In the genomic region with DNA sequence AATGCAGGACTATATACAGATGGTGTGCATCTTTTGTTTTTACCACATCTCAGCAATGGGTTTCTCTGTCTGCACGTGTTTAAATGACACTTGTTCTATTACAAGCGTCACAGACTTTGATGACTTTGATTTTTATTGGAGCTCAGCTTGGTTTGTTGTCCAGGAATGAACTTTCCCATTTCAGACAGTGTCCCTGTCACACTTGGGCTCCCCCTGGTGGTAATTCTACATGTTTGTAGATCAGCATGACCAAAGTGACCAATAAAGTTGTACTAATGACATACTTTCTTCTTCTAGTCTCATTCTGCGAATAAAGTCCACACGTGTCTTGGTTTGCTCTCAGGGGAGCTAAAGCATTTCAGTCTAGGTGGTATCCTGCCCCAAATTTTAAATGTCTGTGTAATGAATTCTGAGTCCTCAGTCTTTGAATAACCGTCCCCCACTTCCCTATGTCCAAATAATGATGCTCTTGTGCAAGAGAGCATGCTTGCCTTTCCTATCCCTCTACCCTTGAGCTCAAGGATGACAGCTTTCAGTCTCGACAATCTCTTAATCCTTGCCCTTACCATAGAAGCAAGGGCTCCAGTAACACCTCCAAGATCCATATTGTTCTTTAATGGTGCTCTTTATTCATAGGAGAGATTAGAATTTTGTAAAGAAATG, we compare ENCODE assay signal across 10 mouse cellular contexts. TPM values are rescaled to one million over a fixed set of nuclear protein-coding genes. Genes with fewer than 3 reads are reported as not detected.
DNase-seq lines count a peak whose midpoint lies in the region; ATAC-seq and TF ChIP-seq lines count a peak whose summit lies in the region.
"Had no signal": no experiment of that assay in that cellular context is flagged by ENCODE, and none has a peak within 500 bp of the region (broad histone marks: within the 10 kb centered on the region; RNA-seq: fewer than 3 reads in every experiment).

No protein-coding gene starts in this region.

- TF ChIP-seq EP300 in liver, embryonic 14.5 days (IDR thresholded peaks at IDR 0.05; ENCODE audit: low read depth) = no peak

- no peak overlapping the region for H3K4me2 ChIP-seq in forebrain, embryonic 12.5 days
- no peak overlapping the region for H3K4me2 ChIP-seq in midbrain, embryonic 15.5 days
- H3K4me2 ChIP-seq in liver, embryonic 14.5 days (ENCODE audit: low read depth) = no peak overlapping the region
- H3K4me2 ChIP-seq: neural tube, embryonic 13.5 days had no signal

- peak; percentile 66 for TF ChIP-seq CTCF in liver, embryonic 14.5 days (IDR thresholded peaks at IDR 0.05; ENCODE audit: low read depth)

- H3K4me3 ChIP-seq in forebrain, embryonic 10.5 days = no peak overlapping the region
- H3K4me3 ChIP-seq in forebrain, embryonic 12.5 days (replicated peaks) = no peak overlapping the region
- no peak overlapping the region for H3K4me3 ChIP-seq in midbrain, embryonic 10.5 days
- no peak overlapping the region for H3K4me3 ChIP-seq in midbrain, embryonic 15.5 days
- H3K4me3 ChIP-seq in liver, embryonic 14.5 days (ENCODE audit: insufficient read depth in 1 of 2, low read depth in 2 of 2, low read length in 2 of 2) = no peak overlapping the region
- H3K4me3 ChIP-seq: neural tube, embryonic 13.5 days had no signal

- no peaks in the 10 kb centered on the region for H3K27me3 ChIP-seq in forebrain, embryonic 10.5 days (ENCODE audit: poor library complexity, severe bottlenecking)
- no peaks in the 10 kb centered on the region for H3K27me3 ChIP-seq in forebrain, embryonic 12.5 days
- H3K27me3 ChIP-seq in midbrain, embryonic 10.5 days (ENCODE audit: low read depth, poor library complexity, severe bottlenecking) = 0 out of 2 replicates have a peak, but pooled peaks cover 3% of the 10 kb centered on the region
- H3K27me3 ChIP-seq in midbrain, embryonic 15.5 days (replicated peaks) = no peaks in the 10 kb centered on the region
- H3K27me3 ChIP-seq in liver, embryonic 14.5 days (ENCODE audit: control insufficient read depth, insufficient read depth, low read length) = no peaks in the 10 kb centered on the region
- H3K27me3 ChIP-seq in splenic B cell, adult 2 months (ENCODE audit: control insufficient read depth, insufficient read depth, low read length, poor library complexity, severe bottlenecking) = no peaks in the 10 kb centered on the region
- H3K27me3 ChIP-seq: neural tube, embryonic 13.5 days had no signal

- H3K4me1 ChIP-seq in forebrain, embryonic 10.5 days = peaks cover 27% of the 10 kb centered on the region
- H3K4me1 ChIP-seq in forebrain, embryonic 12.5 days = no peaks in the 10 kb centered on the region; the same call in 1 of the 2 replicates
- peaks cover 10% of the 10 kb centered on the region for H3K4me1 ChIP-seq in midbrain, embryonic 10.5 days
- H3K4me1 ChIP-seq in midbrain, embryonic 15.5 days = no peaks in the 10 kb centered on the region
- H3K4me1 ChIP-seq in liver, embryonic 14.5 days (replicated peaks; ENCODE audit: control insufficient read depth in 2 of 2, insufficient read depth in 2 of 2, low read length in 1 of 2) = peaks cover 0 to 9% of the 10 kb centered on the region in 2 experiments; a peak in 2 of 4 replicates
- H3K4me1 ChIP-seq: neural tube, embryonic 13.5 days had no signal

- ATAC-seq in forebrain, embryonic 12.5 days (ENCODE audit: low FRiP score) = no peak
- no peak for ATAC-seq in midbrain, embryonic 15.5 days (replicated peaks)
- no peak for ATAC-seq in liver, embryonic 14.5 days (ENCODE audit: insufficient read depth)

- H3K9ac ChIP-seq in forebrain, embryonic 12.5 days = no peak overlapping the region
- no peak overlapping the region for H3K9ac ChIP-seq in midbrain, embryonic 15.5 days
- no peak overlapping the region for H3K9ac ChIP-seq in liver, embryonic 14.5 days (replicated peaks)
- H3K9ac ChIP-seq: neural tube, embryonic 13.5 days had no signal

- peak; percentile 39 for DNase-seq in forebrain, embryonic 10.5 days (ENCODE audit: extremely low spot score, low spot score)
- peak; percentile 41 for DNase-seq in midbrain, embryonic 10.5 days (ENCODE audit: low spot score)
- DNase-seq in brain, adult 2 months (ENCODE audit: low read depth, low spot score) = peak; percentile 68
- DNase-seq in gastrocnemius, postnatal 14 days = peak; percentile 22
- no peak for DNase-seq in liver, embryonic 14.5 days (ENCODE audit: low read depth in 3 of 3, low spot score in 3 of 3)
- peak; percentile 61 for DNase-seq in splenic B cell, adult 2 months (ENCODE audit: low read depth, low spot score)

- intact Hi-C loops in gastrocnemius, postnatal 14 days (cut with DNase I; ENCODE audit: low total_unique reads) = no loop called here

- H3K36me3 ChIP-seq in forebrain, embryonic 10.5 days (replicated peaks) = no peaks in the 10 kb centered on the region
- H3K36me3 ChIP-seq in forebrain, embryonic 12.5 days (replicated peaks) = no peaks in the 10 kb centered on the region
- no peaks in the 10 kb centered on the region for H3K36me3 ChIP-seq in midbrain, embryonic 10.5 days
- H3K36me3 ChIP-seq in midbrain, embryonic 15.5 days (replicated peaks) = no peaks in the 10 kb centered on the region
- H3K36me3 ChIP-seq in liver, embryonic 14.5 days (replicated peaks; ENCODE audit: control insufficient read depth, insufficient read depth, low read depth) = no peaks in the 10 kb centered on the region
- H3K36me3 ChIP-seq in splenic B cell, adult 2 months (ENCODE audit: control insufficient read depth, insufficient read depth, low read length, poor library complexity, severe bottlenecking) = no peaks in the 10 kb centered on the region
- H3K36me3 ChIP-seq: neural tube, embryonic 13.5 days had no signal

- 61% methylated on average over 6 of the region's 6 CpGs for WGBS in forebrain, embryonic 10.5 days
- 55% methylated on average over 6 of the region's 6 CpGs for WGBS in forebrain, embryonic 12.5 days
- WGBS in midbrain, embryonic 10.5 days = 57% methylated on average over 6 of the region's 6 CpGs
- 57% methylated on average over 6 of the region's 6 CpGs for WGBS in midbrain, embryonic 15.5 days
- 27% methylated on average over 6 of the region's 6 CpGs for WGBS in liver, embryonic 14.5 days (ENCODE audit: insufficient replicate concordance)

- no peak overlapping the region for H3K27ac ChIP-seq in forebrain, embryonic 10.5 days
- no peak overlapping the region for H3K27ac ChIP-seq in forebrain, embryonic 12.5 days
- H3K27ac ChIP-seq in midbrain, embryonic 10.5 days (replicated peaks) = no peak overlapping the region
- H3K27ac ChIP-seq in midbrain, embryonic 15.5 days = no peak overlapping the region
- no peak overlapping the region for H3K27ac ChIP-seq in liver, embryonic 14.5 days
- H3K27ac ChIP-seq: neural tube, embryonic 13.5 days had no signal

- peaks cover 7% of the 10 kb centered on the region for H3K9me3 ChIP-seq in forebrain, embryonic 10.5 days
- H3K9me3 ChIP-seq in forebrain, embryonic 12.5 days = no peaks in the 10 kb centered on the region
- H3K9me3 ChIP-seq in midbrain, embryonic 10.5 days (replicated peaks) = peaks cover 6% of the 10 kb centered on the region; the same call in 1 of the 2 replicates
- no peaks in the 10 kb centered on the region for H3K9me3 ChIP-seq in midbrain, embryonic 15.5 days
- no peaks in the 10 kb centered on the region for H3K9me3 ChIP-seq in liver, embryonic 14.5 days (ENCODE audit: control insufficient read depth, low read length)

RNA-seq across cellular contexts. Expression of a gene that starts 1.9 kb away (rescaled TPM):
- 0.19 TPM in 1 of 2 replicates, not detected in the other for polyA plus RNA-seq in forebrain, embryonic 10.5 days (2016; fragmentation: Nextera tagmentation; extraction: Ambion mirVana)
- not detected in 2 replicates for polyA plus RNA-seq in forebrain, embryonic 12.5 days (2016; fragmentation: Nextera tagmentation; extraction: Ambion mirVana)
- polyA plus RNA-seq in midbrain, embryonic 10.5 days (2016; fragmentation: Nextera tagmentation; extraction: Ambion mirVana) = 0.11 TPM in 1 of 2 replicates, not detected in the other
- not detected in 2 replicates for polyA plus RNA-seq in midbrain, embryonic 15.5 days (2015; fragmentation: Nextera tagmentation; extraction: Ambion mirVana)
- not detected for total RNA-seq in gastrocnemius, postnatal 14 days (2021)
- polyA plus RNA-seq in liver, embryonic 14.5 days (2012; rRNA removed) = not detected in 2 replicates
- not detected in 2 replicates for polyA plus RNA-seq in liver, embryonic 14.5 days (2014; fragmentation: Nextera tagmentation; extraction: Ambion mirVana)
- polyA plus RNA-seq: heart, embryonic 16.5 days; neural tube, embryonic 13.5 days had no signal

RNA-seq across cellular contexts. Expression of a gene that starts 9.5 kb away (rescaled TPM):
- not detected in 2 replicates for polyA plus RNA-seq in forebrain, embryonic 10.5 days (2016; fragmentation: Nextera tagmentation; extraction: Ambion mirVana)
- not detected in 2 replicates for polyA plus RNA-seq in forebrain, embryonic 12.5 days (2016; fragmentation: Nextera tagmentation; extraction: Ambion mirVana)
- not detected in 2 replicates for polyA plus RNA-seq in midbrain, embryonic 10.5 days (2016; fragmentation: Nextera tagmentation; extraction: Ambion mirVana)
- polyA plus RNA-seq in midbrain, embryonic 15.5 days (2015; fragmentation: Nextera tagmentation; extraction: Ambion mirVana) = not detected in 2 replicates
- total RNA-seq in gastrocnemius, postnatal 14 days (2021) = not detected
- not detected in 2 replicates for polyA plus RNA-seq in liver, embryonic 14.5 days (2012; rRNA removed)
- not detected in 2 replicates for polyA plus RNA-seq in liver, embryonic 14.5 days (2014; fragmentation: Nextera tagmentation; extraction: Ambion mirVana)
- polyA plus RNA-seq: heart, embryonic 16.5 days; neural tube, embryonic 13.5 days had no signal

RNA-seq across cellular contexts. Expression of a gene that starts 19.2 kb away (rescaled TPM):
- not detected in 2 replicates for polyA plus RNA-seq in forebrain, embryonic 10.5 days (2016; fragmentation: Nextera tagmentation; extraction: Ambion mirVana)
- polyA plus RNA-seq in forebrain, embryonic 12.5 days (2016; fragmentation: Nextera tagmentation; extraction: Ambion mirVana) = not detected in 2 replicates
- not detected in 2 replicates for polyA plus RNA-seq in midbrain, embryonic 10.5 days (2016; fragmentation: Nextera tagmentation; extraction: Ambion mirVana)
- not detected in 2 replicates for polyA plus RNA-seq in midbrain, embryonic 15.5 days (2015; fragmentation: Nextera tagmentation; extraction: Ambion mirVana)
- not detected for total RNA-seq in gastrocnemius, postnatal 14 days (2021)
- not detected in 2 replicates for polyA plus RNA-seq in liver, embryonic 14.5 days (2012; rRNA removed)
- not detected in 2 replicates for polyA plus RNA-seq in liver, embryonic 14.5 days (2014; fragmentation: Nextera tagmentation; extraction: Ambion mirVana)
- polyA plus RNA-seq: heart, embryonic 16.5 days; neural tube, embryonic 13.5 days had no signal

RNA-seq across cellular contexts. Expression of a gene that starts 34.9 kb away (rescaled TPM):
- polyA plus RNA-seq in forebrain, embryonic 10.5 days (2016; fragmentation: Nextera tagmentation; extraction: Ambion mirVana) = not detected in 2 replicates
- not detected in 2 replicates for polyA plus RNA-seq in forebrain, embryonic 12.5 days (2016; fragmentation: Nextera tagmentation; extraction: Ambion mirVana)
- polyA plus RNA-seq in midbrain, embryonic 10.5 days (2016; fragmentation: Nextera tagmentation; extraction: Ambion mirVana) = not detected in 2 replicates
- polyA plus RNA-seq in midbrain, embryonic 15.5 days (2015; fragmentation: Nextera tagmentation; extraction: Ambion mirVana) = not detected in 2 replicates
- total RNA-seq in gastrocnemius, postnatal 14 days (2021) = not detected
- polyA plus RNA-seq in liver, embryonic 14.5 days (2012; rRNA removed) = not detected in 2 replicates
- not detected in 2 replicates for polyA plus RNA-seq in liver, embryonic 14.5 days (2014; fragmentation: Nextera tagmentation; extraction: Ambion mirVana)
- polyA plus RNA-seq: heart, embryonic 16.5 days; neural tube, embryonic 13.5 days had no signal

RNA-seq across cellular contexts. Expression of a gene that starts 37.9 kb away (rescaled TPM):
- polyA plus RNA-seq in forebrain, embryonic 10.5 days (2016; fragmentation: Nextera tagmentation; extraction: Ambion mirVana) = 42.3 and 42.5 TPM in 2 replicates
- polyA plus RNA-seq in forebrain, embryonic 12.5 days (2016; fragmentation: Nextera tagmentation; extraction: Ambion mirVana) = 115 and 121 TPM in 2 replicates
- 52.7 and 72.1 TPM in 2 replicates for polyA plus RNA-seq in midbrain, embryonic 10.5 days (2016; fragmentation: Nextera tagmentation; extraction: Ambion mirVana)
- polyA plus RNA-seq in midbrain, embryonic 15.5 days (2015; fragmentation: Nextera tagmentation; extraction: Ambion mirVana) = 321 and 340 TPM in 2 replicates
- 10 to 100 TPM; 23.6 to 35.9 TPM for total RNA-seq in gastrocnemius, postnatal 14 days (2021)
- polyA plus RNA-seq in liver, embryonic 14.5 days (2012; rRNA removed) = 8.9 and 20.3 TPM in 2 replicates
- polyA plus RNA-seq in liver, embryonic 14.5 days (2014; fragmentation: Nextera tagmentation; extraction: Ambion mirVana) = 30.0 and 32.2 TPM in 2 replicates

Comparison
In these comparisons a context has a peak if more than half of its experiments do, and no peak if none do; other contexts are left out.
1. DNase-seq: peak in forebrain, embryonic 10.5 days (single experiment), midbrain, embryonic 10.5 days (single experiment), brain, adult 2 months (single experiment), gastrocnemius, postnatal 14 days (single experiment) and splenic B cell, adult 2 months (single experiment); none in liver, embryonic 14.5 days (0 of 3).